Mouse (Mus musculus): ENCODE measurements around the gene Rmi2. TPM values are rescaled to one million over a fixed set of nuclear protein-coding genes. Genes with fewer than 3 reads are reported as not detected.

Gene Rmi2
- polyA plus RNA-seq, 1 experiment from 2014 or later: 4.8 TPM

DNA sequence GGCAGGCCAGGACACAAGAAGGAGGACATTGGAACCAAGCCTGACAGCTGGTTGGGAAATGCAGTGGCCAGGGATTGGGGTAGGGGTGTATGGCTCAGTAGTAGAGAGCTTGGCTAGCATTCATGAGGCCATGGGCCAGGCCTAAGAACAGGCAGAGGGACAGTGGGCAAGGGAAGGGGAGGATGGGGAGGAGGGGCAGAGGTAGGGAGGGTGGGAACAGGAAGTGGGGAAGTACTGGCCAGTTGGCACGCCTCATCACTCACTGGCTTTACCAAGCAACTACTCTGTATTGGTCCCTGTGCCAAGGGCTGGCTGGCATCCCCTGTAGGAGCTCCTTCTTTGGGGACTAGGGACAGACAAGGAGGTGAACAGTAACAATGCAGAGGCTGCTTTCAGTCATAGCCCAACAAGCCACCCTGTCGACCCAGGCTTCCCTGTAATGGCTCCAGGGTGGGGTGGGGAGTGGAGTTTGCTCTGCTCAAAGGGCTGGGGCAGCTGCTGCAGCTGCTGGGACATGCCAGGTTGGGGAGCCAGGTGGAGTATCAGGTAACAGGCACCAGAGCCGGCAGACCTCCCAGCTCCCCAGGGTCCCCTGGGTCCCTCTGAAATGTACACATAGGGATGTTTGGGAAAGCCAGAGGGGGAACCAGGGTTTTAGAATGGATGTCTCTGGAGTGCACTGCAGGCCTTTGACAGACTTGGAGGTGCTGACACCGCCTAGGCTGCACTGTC, 46.5 kb downstream of the Rmi2 start:
- H3K27me3 ChIP-seq (ENCODE audit: low read depth, poor library complexity, severe bottlenecking): no peaks in the 10 kb centered on the region
- DNase-seq (ENCODE audit: low spot score): no peak
- H3K9me3 ChIP-seq (replicated peaks): no peaks in the 10 kb centered on the region
- WGBS: 56% methylated on average over 4 of the region's 4 CpGs
- H3K4me1 ChIP-seq: peaks cover 14% of the 10 kb centered on the region
- H3K36me3 ChIP-seq: no peaks in the 10 kb centered on the region
- H3K4me3 ChIP-seq: no peak overlapping the region
- 0 out of 2 replicates have a peak overlapping the region, but pooled peaks have one; percentile 7 for H3K27ac ChIP-seq

DNA sequence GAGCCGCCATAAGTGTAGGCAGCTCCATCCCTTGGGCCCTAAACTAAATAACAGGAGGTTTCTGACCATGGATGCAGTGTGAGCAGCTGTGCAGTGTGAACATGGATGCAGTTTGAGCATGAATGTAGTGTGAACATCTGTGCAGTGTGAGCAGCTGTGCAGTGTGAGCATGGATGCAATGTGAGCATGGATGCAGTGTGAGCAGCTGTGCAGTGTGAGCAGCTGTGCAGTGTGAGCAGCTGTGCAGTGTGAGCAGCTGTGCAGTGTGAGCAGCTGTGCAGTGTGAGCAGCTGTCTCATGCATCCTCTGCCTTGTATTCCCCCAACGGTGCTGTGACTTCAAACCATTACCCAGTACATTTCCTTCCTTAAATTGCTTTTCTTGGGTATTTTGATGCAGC, 52.6 kb downstream of the Rmi2 start:
- H3K4me3 ChIP-seq: no peak overlapping the region
- peaks cover 9% of the 10 kb centered on the region; the same call in 1 of the 2 replicates for H3K4me1 ChIP-seq
- H3K27me3 ChIP-seq (ENCODE audit: low read depth, poor library complexity, severe bottlenecking): no peaks in the 10 kb centered on the region
- 83% methylated on average over 2 of the region's 2 CpGs for WGBS
- H3K36me3 ChIP-seq: no peaks in the 10 kb centered on the region
- H3K27ac ChIP-seq: no peak overlapping the region
- no peak for DNase-seq (ENCODE audit: low spot score)
- no peaks in the 10 kb centered on the region for H3K9me3 ChIP-seq (replicated peaks)

DNA sequence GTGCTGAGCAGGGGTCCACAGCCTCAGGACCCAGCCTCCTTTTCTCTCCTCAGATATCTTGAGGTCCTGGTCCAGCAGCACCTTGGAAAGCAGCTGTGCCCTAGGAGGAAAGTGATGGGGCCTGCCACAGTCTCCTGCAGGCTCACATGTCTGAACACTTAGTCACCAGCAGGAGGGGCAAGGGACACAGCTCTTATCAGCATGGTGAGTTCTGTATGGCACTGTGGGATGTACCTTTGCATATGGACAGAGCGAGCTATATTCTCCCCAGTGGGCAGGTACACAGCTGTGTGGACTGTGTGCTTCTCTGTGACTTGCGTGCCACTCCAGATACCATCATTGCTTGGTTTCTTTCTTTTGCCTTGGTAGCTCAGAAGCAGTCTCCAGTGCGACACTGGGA, 55.5 kb downstream of the Rmi2 start:
- Histone ChIP-seq H3K4me3 (no peak overlapping the region), H3K4me1 (peaks cover 10% of the 10 kb centered on the region; the same call in 1 of the 2 replicates), H3K36me3 (no peaks in the 10 kb centered on the region), H3K27ac (no peak overlapping the region), H3K9me3 (replicated peaks) (no peaks in the 10 kb centered on the region), H3K27me3 (ENCODE audit: low read depth, poor library complexity, severe bottlenecking) (no peaks in the 10 kb centered on the region)
- 85% methylated on average over 3 of the region's 3 CpGs for WGBS
- DNase-seq (ENCODE audit: low spot score): no peak

DNA sequence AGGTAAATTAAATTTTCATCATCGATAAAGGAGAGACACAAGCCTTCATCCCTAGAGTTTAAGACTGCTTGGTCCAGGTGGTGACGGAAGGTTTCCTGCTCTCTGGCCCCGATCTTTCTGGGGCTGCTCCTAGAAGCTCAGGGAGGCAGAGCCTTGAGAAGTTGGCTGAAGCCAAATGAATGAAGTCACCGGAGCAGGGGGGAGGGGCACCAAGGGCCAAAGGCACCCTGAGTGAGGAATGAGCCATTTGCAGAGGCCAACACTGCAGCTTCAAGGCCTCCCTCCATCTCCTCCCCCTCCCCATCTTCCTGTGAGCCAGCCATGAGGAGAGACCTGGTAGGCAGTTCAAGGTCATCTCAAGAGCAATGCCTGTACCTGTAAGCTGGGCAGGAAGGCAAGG, 58.3 kb downstream of the Rmi2 start:
- Histone ChIP-seq H3K27me3 (ENCODE audit: low read depth, poor library complexity, severe bottlenecking) (no peaks in the 10 kb centered on the region), H3K4me3 (no peak overlapping the region), H3K27ac (no peak overlapping the region), H3K4me1 (peaks cover 16% of the 10 kb centered on the region), H3K9me3 (replicated peaks) (no peaks in the 10 kb centered on the region), H3K36me3 (no peaks in the 10 kb centered on the region)
- no peak for DNase-seq (ENCODE audit: low spot score)
- WGBS: 71% methylated on average over 4 of the region's 4 CpGs

DNA sequence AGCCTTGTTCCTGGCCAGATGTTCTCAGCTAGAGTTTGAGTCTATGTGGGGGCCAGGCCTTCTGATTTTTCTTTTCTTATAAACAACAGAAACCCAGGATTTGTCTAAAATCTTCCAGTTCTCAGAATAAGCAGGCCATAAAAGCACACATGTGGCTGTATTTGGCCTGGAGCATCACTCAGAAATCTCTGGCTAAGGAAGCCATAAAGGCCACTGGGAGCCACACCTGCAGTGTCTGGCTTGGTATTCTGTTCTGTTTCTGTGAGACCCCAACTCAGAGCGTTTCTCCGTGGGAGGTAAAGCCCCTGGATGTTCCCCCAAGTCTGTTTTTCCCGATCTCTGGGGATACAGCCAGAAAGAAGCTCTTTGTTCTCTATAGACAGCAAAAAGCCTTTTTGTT, 61.0 kb downstream of the Rmi2 start:
- 96% methylated on average over 3 of the region's 3 CpGs for WGBS
- no peak overlapping the region for H3K27ac ChIP-seq

DNA sequence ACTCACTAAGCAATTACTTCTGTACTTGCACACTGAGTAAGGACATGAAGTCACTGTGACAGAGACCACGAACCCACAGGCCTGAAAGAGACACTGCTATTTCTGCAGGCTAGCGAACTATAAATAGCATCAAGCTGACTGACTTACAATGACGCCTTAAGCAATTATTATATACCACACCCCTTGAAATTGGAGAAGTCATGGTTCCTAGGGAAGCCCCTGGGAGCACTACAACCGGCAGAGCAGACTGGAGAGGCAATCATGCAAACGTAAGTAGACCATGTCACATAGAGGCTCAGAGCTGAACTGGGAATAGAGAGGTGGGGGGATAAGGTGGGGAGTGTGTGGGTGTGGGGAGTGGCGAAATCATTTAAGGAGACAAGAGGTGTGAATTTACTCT, 62.5 kb downstream of the Rmi2 start:
- DNase-seq (ENCODE audit: low spot score): no peak
- peaks cover 15% of the 10 kb centered on the region for H3K4me1 ChIP-seq
- no peak overlapping the region for H3K4me3 ChIP-seq
- 57% methylated on average over 6 of the region's 6 CpGs for WGBS
- H3K27me3 ChIP-seq (ENCODE audit: low read depth, poor library complexity, severe bottlenecking): no peaks in the 10 kb centered on the region
- no peak overlapping the region for H3K27ac ChIP-seq
- H3K9me3 ChIP-seq (replicated peaks): no peaks in the 10 kb centered on the region
- no peaks in the 10 kb centered on the region for H3K36me3 ChIP-seq

More for the DNA sequence above, 61.0 kb downstream of the Rmi2 start:
- Histone ChIP-seq H3K4me3 (no peak overlapping the region), H3K36me3 (no peaks in the 10 kb centered on the region), H3K4me1 (peaks cover 12% of the 10 kb centered on the region), H3K27me3 (ENCODE audit: low read depth, poor library complexity, severe bottlenecking) (no peaks in the 10 kb centered on the region), H3K9me3 (replicated peaks) (no peaks in the 10 kb centered on the region)
- DNase-seq (ENCODE audit: low spot score): no peak

DNA sequence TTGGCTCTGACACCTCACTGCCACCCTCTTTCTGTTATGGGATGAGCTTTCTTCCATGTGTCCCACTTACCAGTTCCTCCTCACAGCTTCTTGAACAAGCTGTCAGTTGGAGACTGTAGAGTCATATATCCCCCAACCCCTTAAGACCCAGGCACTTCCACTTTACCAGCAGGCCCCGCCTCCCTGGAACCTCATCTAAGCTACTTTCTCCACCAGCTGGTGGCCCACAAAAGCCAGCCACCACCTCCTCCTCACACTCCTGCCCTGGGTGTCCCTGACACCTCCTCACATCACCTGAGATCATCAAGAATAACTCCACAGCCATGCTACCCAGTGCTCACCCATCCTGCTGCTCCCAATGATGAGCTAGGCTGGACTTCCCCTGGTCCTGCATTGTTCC, 65.9 kb downstream of the Rmi2 start:
- no peaks in the 10 kb centered on the region for H3K27me3 ChIP-seq (ENCODE audit: low read depth, poor library complexity, severe bottlenecking)
- H3K27ac ChIP-seq: no peak overlapping the region
- no peaks in the 10 kb centered on the region for H3K36me3 ChIP-seq
- H3K4me1 ChIP-seq: peaks cover 23% of the 10 kb centered on the region
- no peak overlapping the region for H3K4me3 ChIP-seq
- no peak for DNase-seq (ENCODE audit: low spot score)
- H3K9me3 ChIP-seq (replicated peaks): no peaks in the 10 kb centered on the region
- WGBS: 100% methylated on average over 1 of the region's 1 CpGs

DNA sequence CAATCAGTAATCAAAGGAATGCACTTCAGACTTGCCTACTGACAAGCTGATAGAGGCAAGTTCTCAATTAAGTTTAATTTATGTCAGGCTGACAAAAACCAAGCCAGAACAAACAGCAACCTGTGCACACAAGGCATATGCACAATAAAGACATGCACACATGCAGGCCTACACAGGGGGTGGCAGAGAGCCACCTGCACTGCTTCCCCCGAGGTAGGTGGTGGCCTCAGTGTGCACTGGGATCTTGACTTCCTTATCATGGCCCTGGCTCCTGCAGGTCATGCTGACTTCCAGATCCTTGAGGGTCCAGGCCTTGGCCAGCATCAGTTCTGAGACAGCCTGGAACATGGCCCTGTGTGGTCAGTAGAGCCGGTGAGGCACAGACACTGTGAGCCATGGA, 67.1 kb downstream of the Rmi2 start:
- no peak for DNase-seq (ENCODE audit: low spot score)
- Histone ChIP-seq H3K4me3 (no peak overlapping the region), H3K4me1 (peaks cover 27% of the 10 kb centered on the region), H3K27ac (no peak overlapping the region), H3K27me3 (ENCODE audit: low read depth, poor library complexity, severe bottlenecking) (no peaks in the 10 kb centered on the region), H3K9me3 (replicated peaks) (no peaks in the 10 kb centered on the region), H3K36me3 (no peaks in the 10 kb centered on the region)
- WGBS: 69% methylated on average over 2 of the region's 2 CpGs

DNA sequence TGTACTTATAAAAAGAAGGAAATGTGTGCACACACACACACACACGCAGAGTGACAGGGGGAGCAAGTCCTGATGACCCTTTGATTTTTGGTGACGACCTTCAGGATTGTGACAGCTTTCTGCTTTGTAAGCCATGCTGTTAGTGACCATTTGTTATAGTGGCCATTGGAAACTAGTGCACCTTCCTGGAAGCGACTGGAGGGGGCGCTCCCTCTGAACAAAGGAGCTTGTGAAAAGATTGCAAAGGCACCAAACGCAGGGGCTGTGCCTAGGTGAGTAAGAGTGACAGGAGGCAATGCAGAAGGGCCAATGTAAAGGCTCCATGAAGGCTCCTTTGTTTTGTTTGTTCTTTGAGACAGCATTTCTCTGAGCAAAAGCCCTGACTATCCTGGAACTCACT, 68.0 kb downstream of the Rmi2 start:
- H3K27ac ChIP-seq: no peak overlapping the region
- no peaks in the 10 kb centered on the region for H3K36me3 ChIP-seq
- peaks cover 21% of the 10 kb centered on the region for H3K4me1 ChIP-seq
- H3K4me3 ChIP-seq: no peak overlapping the region
- no peaks in the 10 kb centered on the region for H3K9me3 ChIP-seq (replicated peaks)
- no peaks in the 10 kb centered on the region for H3K27me3 ChIP-seq (ENCODE audit: low read depth, poor library complexity, severe bottlenecking)
- 56% methylated on average over 5 of the region's 5 CpGs for WGBS
- DNase-seq (ENCODE audit: low spot score): no peak

DNA sequence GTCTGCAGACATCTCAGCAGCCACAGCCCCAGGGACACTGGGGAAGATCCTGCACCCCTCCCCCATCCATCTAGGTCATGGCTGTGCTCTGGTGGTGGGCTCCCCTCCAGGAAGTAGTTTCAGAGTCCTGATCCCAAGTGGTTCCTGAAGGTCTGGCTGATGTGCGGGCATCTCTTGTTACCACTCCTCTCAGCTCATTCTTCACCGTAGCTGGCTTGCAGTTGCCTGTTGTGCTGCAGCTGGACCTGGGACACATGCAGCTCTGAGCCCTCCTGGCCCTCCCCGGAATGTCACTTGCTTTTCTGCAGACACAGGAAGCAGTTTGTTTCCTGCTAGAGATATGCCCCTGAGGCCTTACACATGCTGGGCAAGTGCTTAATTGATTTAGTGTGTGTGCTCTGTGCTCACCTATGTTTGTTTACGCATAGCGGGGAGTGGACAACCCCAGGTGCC, 70.8 kb downstream of the Rmi2 start:
- peak; percentile 53 for DNase-seq (ENCODE audit: low spot score)
- Histone ChIP-seq H3K4me3 (no peak overlapping the region), H3K4me1 (peaks cover 25% of the 10 kb centered on the region), H3K27ac (peak overlapping the region; percentile 65), H3K27me3 (ENCODE audit: low read depth, poor library complexity, severe bottlenecking) (no peaks in the 10 kb centered on the region), H3K36me3 (no peaks in the 10 kb centered on the region), H3K9me3 (replicated peaks) (no peaks in the 10 kb centered on the region)
- 42% methylated on average over 5 of the region's 5 CpGs for WGBS

DNA sequence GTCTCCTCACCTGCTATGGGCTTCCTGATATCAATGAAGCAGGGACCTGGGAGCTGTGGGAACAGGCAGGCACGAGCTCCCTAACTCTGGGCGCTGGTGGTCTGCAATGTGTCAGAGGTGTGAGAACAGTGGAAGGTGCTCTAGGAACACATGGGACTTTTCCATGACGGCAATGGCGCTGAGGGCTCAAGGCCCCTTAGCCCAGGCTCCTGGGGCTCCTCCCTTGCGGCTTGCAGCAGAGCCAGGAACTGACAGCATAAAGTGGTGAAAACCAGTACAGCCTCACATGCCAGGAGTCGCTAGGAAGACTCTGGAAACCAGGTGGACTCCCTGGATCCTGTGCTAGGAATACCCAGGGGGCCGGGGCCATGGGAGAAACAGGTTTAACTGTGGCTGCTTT, 75.7 kb downstream of the Rmi2 start:
- Histone ChIP-seq H3K27ac (peak overlapping the region; percentile 17; the same call in 1 of the 2 replicates), H3K36me3 (no peaks in the 10 kb centered on the region), H3K4me1 (peaks cover 24% of the 10 kb centered on the region), H3K27me3 (ENCODE audit: low read depth, poor library complexity, severe bottlenecking) (no peaks in the 10 kb centered on the region), H3K9me3 (replicated peaks) (no peaks in the 10 kb centered on the region), H3K4me3 (no peak overlapping the region)
- 82% methylated on average over 7 of the region's 7 CpGs for WGBS
- DNase-seq (ENCODE audit: low spot score): no peak

DNA sequence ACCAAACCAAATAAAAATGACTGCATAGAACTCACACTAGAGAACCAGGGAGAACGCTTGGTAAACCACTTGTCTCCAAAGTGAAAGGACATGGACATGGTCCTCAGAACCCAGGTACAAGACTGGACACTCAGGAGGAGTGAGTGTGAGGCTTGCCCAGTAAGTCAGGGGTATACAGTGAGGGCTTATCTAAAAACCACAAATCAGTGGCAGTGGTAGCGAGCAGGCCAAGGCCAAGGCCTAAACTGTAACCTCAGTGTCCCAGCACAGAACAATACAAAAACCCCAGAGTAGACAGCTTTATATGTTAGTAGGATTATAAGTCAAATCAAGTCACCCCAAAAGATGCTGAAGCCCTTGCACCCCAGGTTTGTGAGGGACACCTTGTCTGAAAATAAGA, 76.2 kb downstream of the Rmi2 start:
- H3K4me1 ChIP-seq: peaks cover 19% of the 10 kb centered on the region
- 92% methylated on average over 2 of the region's 2 CpGs for WGBS
- no peak overlapping the region for H3K4me3 ChIP-seq
- no peak overlapping the region for H3K27ac ChIP-seq
- no peak for DNase-seq (ENCODE audit: low spot score)
- no peaks in the 10 kb centered on the region for H3K27me3 ChIP-seq (ENCODE audit: low read depth, poor library complexity, severe bottlenecking)
- no peaks in the 10 kb centered on the region for H3K9me3 ChIP-seq (replicated peaks)
- no peaks in the 10 kb centered on the region for H3K36me3 ChIP-seq

DNA sequence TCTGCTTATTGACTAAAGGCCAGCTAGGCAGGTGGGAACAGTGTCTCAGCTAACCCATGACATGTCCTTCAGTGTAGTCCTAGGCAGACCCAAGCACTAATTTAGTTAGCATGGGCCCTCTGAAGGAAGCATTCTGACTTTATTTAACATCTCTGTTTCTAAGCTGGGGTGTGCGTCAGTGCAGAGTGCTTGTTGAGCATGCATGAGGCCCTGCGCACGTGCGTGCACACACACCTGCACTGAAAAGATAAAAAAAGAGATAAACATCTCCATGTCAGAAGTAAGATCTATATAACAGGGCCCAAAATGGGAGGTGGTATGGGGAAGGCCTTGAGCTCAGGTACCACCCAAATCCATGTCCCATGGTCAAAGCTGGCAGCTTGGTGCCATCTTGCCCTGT, 80.2 kb downstream of the Rmi2 start:
- Histone ChIP-seq H3K27ac (no peak overlapping the region), H3K4me3 (no peak overlapping the region)
- no peak for DNase-seq (ENCODE audit: low spot score)

DNA sequence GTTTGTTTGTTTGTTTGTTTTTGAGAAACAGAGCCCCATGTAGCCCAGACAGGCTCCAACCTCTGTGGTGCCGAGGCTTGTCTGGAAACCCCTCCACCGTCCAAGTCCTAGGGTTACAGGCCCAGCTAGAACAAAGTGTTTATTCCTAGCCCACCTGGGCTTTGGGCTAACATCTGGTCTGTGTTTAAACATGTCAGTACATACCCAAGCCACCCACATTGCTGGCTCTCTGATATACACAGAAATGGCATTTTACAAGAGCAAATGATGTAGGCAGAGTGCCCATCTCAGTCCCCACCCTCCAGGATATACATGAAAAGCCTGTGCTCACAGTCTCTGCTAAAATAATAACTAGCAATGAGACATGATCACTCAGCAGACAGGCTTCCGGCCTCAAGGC, 81.4 kb downstream of the Rmi2 start:
- Histone ChIP-seq H3K36me3 (no peaks in the 10 kb centered on the region), H3K4me1 (peaks cover 29% of the 10 kb centered on the region), H3K27me3 (ENCODE audit: low read depth, poor library complexity, severe bottlenecking) (no peaks in the 10 kb centered on the region), H3K9me3 (replicated peaks) (no peaks in the 10 kb centered on the region), H3K4me3 (no peak overlapping the region), H3K27ac (0 out of 2 replicates have a peak overlapping the region, but pooled peaks have one; percentile 40)
- DNase-seq (ENCODE audit: low spot score): peak; percentile 49
- 43% methylated on average over 3 of the region's 3 CpGs for WGBS

More for the DNA sequence above, 80.2 kb downstream of the Rmi2 start:
- Histone ChIP-seq H3K4me1 (peaks cover 33% of the 10 kb centered on the region), H3K9me3 (replicated peaks) (no peaks in the 10 kb centered on the region), H3K27me3 (ENCODE audit: low read depth, poor library complexity, severe bottlenecking) (no peaks in the 10 kb centered on the region), H3K36me3 (no peaks in the 10 kb centered on the region)
- WGBS: 98% methylated on average over 4 of the region's 4 CpGs
